Mouse (Mus musculus): ENCODE results near the gene Slc23a2.

Gene Slc23a2

GRCm38 (mm10) chr2:132098365-132098764 is 46.5 kb downstream of the Slc23a2 start:
- no peak for DNase-seq (ENCODE audit: low spot score)

- DNase-seq (ENCODE audit: low spot score): peak; percentile 32
These were observed 48.3 kb downstream of the Slc23a2 start for GRCm38 (mm10) chr2:132096582-132096981.

- no peak for DNase-seq (ENCODE audit: low spot score)
These were observed 49.1 kb downstream of the Slc23a2 start for GRCm38 (mm10) chr2:132095821-132096220.

- no peak for DNase-seq (ENCODE audit: low spot score)
These were observed 50.3 kb downstream of the Slc23a2 start for GRCm38 (mm10) chr2:132094441-132095230.

GRCm38 (mm10) chr2:132093739-132094138 is 51.2 kb downstream of the Slc23a2 start:
- no peak for DNase-seq (ENCODE audit: low spot score)

GRCm38 (mm10) chr2:132093298-132093697 is 51.6 kb downstream of the Slc23a2 start:
- DNase-seq (ENCODE audit: low spot score): peak; percentile 33

- DNase-seq (ENCODE audit: low spot score): no peak
These were observed 52.2 kb downstream of the Slc23a2 start for GRCm38 (mm10) chr2:132092722-132093121.

GRCm38 (mm10) chr2:132091749-132092148 is 53.2 kb downstream of the Slc23a2 start:
- DNase-seq (ENCODE audit: low spot score): no peak

- DNase-seq (ENCODE audit: low spot score): no peak
These were observed 60.1 kb downstream of the Slc23a2 start for GRCm38 (mm10) chr2:132084813-132085212.

- no peak for DNase-seq (ENCODE audit: low spot score)
These were observed 60.5 kb downstream of the Slc23a2 start for GRCm38 (mm10) chr2:132084396-132084795.

GRCm38 (mm10) chr2:132079139-132079538 is 65.8 kb downstream of the Slc23a2 start:
- no peak for DNase-seq (ENCODE audit: low spot score)

GRCm38 (mm10) chr2:132073052-132073451 is 71.9 kb downstream of the Slc23a2 start:
- no peak for DNase-seq (ENCODE audit: low spot score)

- no peak for DNase-seq (ENCODE audit: low spot score)
These were observed 74.7 kb downstream of the Slc23a2 start for GRCm38 (mm10) chr2:132069985-132070735.

- DNase-seq (ENCODE audit: low spot score): no peak
These were observed 80.6 kb downstream of the Slc23a2 start for GRCm38 (mm10) chr2:132064185-132064831.

- no peak for DNase-seq (ENCODE audit: low spot score)
These were observed 81.1 kb downstream of the Slc23a2 start for GRCm38 (mm10) chr2:132063776-132064175.

- DNase-seq (ENCODE audit: low spot score): no peak
These were observed 83.0 kb downstream of the Slc23a2 start for GRCm38 (mm10) chr2:132061884-132062283.

- no peak for DNase-seq (ENCODE audit: low spot score)
These were observed 85.0 kb downstream of the Slc23a2 start for GRCm38 (mm10) chr2:132059919-132060318.

- DNase-seq (ENCODE audit: low spot score): no peak
These were observed 89.6 kb downstream of the Slc23a2 start for GRCm38 (mm10) chr2:132055349-132055753.

GRCm38 (mm10) chr2:132053824-132054223 is 91.1 kb downstream of the Slc23a2 start:
- DNase-seq (ENCODE audit: low spot score): no peak

GRCm38 (mm10) chr2:132051798-132052197 is 93.1 kb downstream of the Slc23a2 start:
- no peak for DNase-seq (ENCODE audit: low spot score)

- DNase-seq (ENCODE audit: low spot score): no peak
These were observed 95.0 kb downstream of the Slc23a2 start for GRCm38 (mm10) chr2:132049921-132050320.

GRCm38 (mm10) chr2:132049491-132049890 is 95.4 kb downstream of the Slc23a2 start:
- no peak for DNase-seq (ENCODE audit: low spot score)
